Comparison of ENCODE assay signal across 8 mouse cellular contexts in the genomic region with DNA sequence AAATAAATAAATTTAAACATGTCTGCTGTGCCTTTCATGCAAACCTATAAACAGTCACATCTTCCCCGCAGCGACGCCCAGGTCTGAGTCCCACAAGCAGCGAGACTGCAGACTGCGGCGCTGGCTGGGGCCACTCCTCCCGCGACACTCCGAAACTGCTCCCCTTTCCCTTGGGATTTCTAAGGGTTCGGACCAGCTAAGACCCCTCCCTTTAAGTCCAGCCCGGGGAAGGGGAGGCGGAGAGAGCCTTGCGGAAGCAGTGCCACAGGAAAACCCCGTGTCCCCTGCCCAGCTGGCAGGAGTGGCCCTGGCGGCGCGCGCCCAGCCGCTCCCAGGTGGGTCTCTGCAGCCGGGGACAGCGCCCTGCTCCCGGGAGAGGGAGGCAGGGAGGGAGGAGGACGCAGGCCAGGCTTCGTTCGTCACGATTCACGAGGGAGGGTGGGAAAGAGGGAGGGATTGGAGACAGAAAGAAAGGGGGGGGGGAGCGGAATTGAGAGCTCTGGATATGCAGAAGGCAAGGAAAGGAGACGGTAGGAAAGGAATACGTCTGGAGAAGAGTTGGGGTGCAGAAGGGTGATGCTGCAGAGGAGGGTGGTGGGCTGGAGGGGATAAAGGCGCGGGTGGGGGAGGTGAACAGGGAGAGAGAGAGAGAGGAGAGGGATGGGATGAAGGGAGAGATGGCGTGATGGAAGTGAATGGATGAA. TPM values are rescaled to one million over a fixed set of nuclear protein-coding genes. Genes with fewer than 3 reads are reported as not detected.
DNase-seq lines count a peak whose midpoint lies in the region; ATAC-seq lines count a peak whose summit lies in the region.

No protein-coding gene starts in this region.

- no peaks in the 10 kb centered on the region for H3K36me3 ChIP-seq in hindbrain, embryonic 16.5 days (ENCODE audit: control insufficient read depth, insufficient read depth, low read length)

- intact Hi-C loops in left cerebral cortex, postnatal 10 days (cut with DNase I) = no loop called here

- peaks cover 13% of the 10 kb centered on the region for H3K4me1 ChIP-seq in hindbrain, embryonic 16.5 days (ENCODE audit: control insufficient read depth, insufficient read depth, low read depth, low read length)

- H3K9me3 ChIP-seq in hindbrain, embryonic 16.5 days (ENCODE audit: control insufficient read depth, low read length) = no peaks in the 10 kb centered on the region

- peak overlapping the region; percentile 65 for H3K4me2 ChIP-seq in hindbrain, embryonic 16.5 days (ENCODE audit: low read length)

- peak; percentile 43 for ATAC-seq in common myeloid progenitor, adult 5-6 weeks (replicated peaks; ENCODE audit: low read depth, poor library complexity, severe bottlenecking)
- peak; percentile 52 for ATAC-seq in hindbrain, embryonic 16.5 days
- 0 out of 2 replicates have a peak, but pooled peaks have one; percentile 10 for ATAC-seq in megakaryocyte, adult 5-6 weeks (ENCODE audit: poor library complexity, severe bottlenecking)

- peak overlapping the region; percentile 90 for H3K4me3 ChIP-seq in hindbrain, embryonic 16.5 days (ENCODE audit: low read length)

- H3K27me3 ChIP-seq in hindbrain, embryonic 16.5 days (replicated peaks; ENCODE audit: control insufficient read depth, insufficient read depth, low read length) = no peaks in the 10 kb centered on the region

- H3K9ac ChIP-seq in hindbrain, embryonic 16.5 days (ENCODE audit: low read depth, low read length) = peak overlapping the region; percentile 92

- DNase-seq in ovary, postnatal 10 days (ENCODE audit: low spot score) = peak; percentile 40
- no peak for DNase-seq in ovary, adult 18-20 months (ENCODE audit: low spot score)
- peak; percentile 61 for DNase-seq in gastrocnemius, adult 18-20 months (ENCODE audit: low spot score)
- peak; percentile 67 to 86 for DNase-seq in left cerebral cortex, postnatal 10 days (ENCODE audit: extremely low spot score in 1 of 2, low spot score in 2 of 2)
- DNase-seq in right cerebral cortex, postnatal 14 days = peak; percentile 75

- H3K27ac ChIP-seq in hindbrain, embryonic 16.5 days (ENCODE audit: low read depth, low read length) = peak overlapping the region; percentile 94

- under 1% methylated on average over 33 of the region's 33 CpGs for WGBS in hindbrain, embryonic 16.5 days

RNA-seq across cellular contexts. Expression of gene Stxbp1, which starts 0.8 kb away (rescaled TPM):
- total RNA-seq in common myeloid progenitor, adult 5-6 weeks (2017) = 7.4 and 9.1 TPM in 2 replicates
- 1 to 10 TPM; 1.9 to 6.0 TPM for total RNA-seq in gastrocnemius, adult 18-20 months (2021)
- polyA plus RNA-seq in hindbrain, embryonic 16.5 days (2015; fragmentation: Nextera tagmentation; extraction: Ambion mirVana) = 357 and 362 TPM in 2 replicates
- 100 to 1,000 TPM; 862 to 881 TPM for total RNA-seq in left cerebral cortex, postnatal 10 days (2021)
- 0.09 and 0.30 TPM in 2 replicates for total RNA-seq in megakaryocyte, adult 5-6 weeks (2015)
- total RNA-seq in megakaryocyte, adult 5-6 weeks (2017) = 0.48 and 1.3 TPM in 2 replicates

RNA-seq across cellular contexts. Expression of gene Fam129b, which starts 29.7 kb away (rescaled TPM):
- 13.1 TPM in 2 replicates for total RNA-seq in common myeloid progenitor, adult 5-6 weeks (2017)
- 1 to 10 TPM; 4.8 to 8.2 TPM for total RNA-seq in gastrocnemius, adult 18-20 months (2021)
- 31.7 and 37.0 TPM in 2 replicates for polyA plus RNA-seq in hindbrain, embryonic 16.5 days (2015; fragmentation: Nextera tagmentation; extraction: Ambion mirVana)
- 10 to 100 TPM; 26.0 to 26.6 TPM for total RNA-seq in left cerebral cortex, postnatal 10 days (2021)
- total RNA-seq in megakaryocyte, adult 5-6 weeks (2015) = 18.4 and 20.9 TPM in 2 replicates
- 38.3 and 40.7 TPM in 2 replicates for total RNA-seq in megakaryocyte, adult 5-6 weeks (2017)

Comparison
In these comparisons a context has a peak if more than half of its experiments do, and no peak if none do; other contexts are left out.
1. RNA of gene Stxbp1, which starts 0.8 kb away (total RNA-seq): 862 to 881 TPM in left cerebral cortex, postnatal 10 days; 7.4 to 9.1 TPM in common myeloid progenitor, adult 5-6 weeks, 1.9 to 6.0 TPM in gastrocnemius, adult 18-20 months and 0.09 to 1.3 TPM in megakaryocyte, adult 5-6 weeks; every median in the first group is over 10 times any median in the second.
2. Peak in every context shown above with its lines, with median percentiles within 50 percentile points of each other: ATAC-seq.